Mouse (Mus musculus) midbrain, postnatal 0 days (tissue): ENCODE data around the gene Rnasek. TPM values are rescaled to one million over a fixed set of nuclear protein-coding genes. Genes with fewer than 3 reads are reported as not detected.

Experiments used
- ATAC-seq: fragments of 200-750 bp; cut with Nextera tagmentation; 2 replicates; pipeline ENCODE4 v1.8.0; 2017; ENCODE audit warnings: moderate number of reproducible peaks, mild to moderate bottlenecking, moderate TSS enrichment, moderate library complexity; ENCODE audit not compliant: low FRiP score
- DNase-seq: peaks from one replicate; pipeline ENCODE4 v3.0.0-alpha.2; 2015; ENCODE audit warnings: low spot score
- H3K27ac ChIP-seq: fragments of 300-500 bp; sonication (generic); 2 replicates; pipeline ENCODE4 v1.5.1; 2014; ENCODE audit warnings: low read depth, mild to moderate bottlenecking, low read length, mixed read lengths
- H3K27me3 ChIP-seq: fragments of 300-500 bp; sonication (generic); 2 replicates; pipeline ENCODE4 v1.6.1; 2014; ENCODE audit warnings: low read length, control low read depth, mixed read lengths; ENCODE audit not compliant: insufficient read depth
- H3K36me3 ChIP-seq: fragments of 300-500 bp; sonication (generic); 2 replicates; pipeline ENCODE4 v1.6.1; 2014; ENCODE audit warnings: low read length, control low read depth, mixed read lengths; ENCODE audit not compliant: insufficient read depth
- H3K4me1 ChIP-seq: fragments of 300-500 bp; sonication (generic); 2 replicates; pipeline ENCODE4 v1.6.1; 2014; ENCODE audit warnings: mild to moderate bottlenecking, control low read depth, antibody characterized with exemption, low read length, mixed read lengths; ENCODE audit not compliant: insufficient read depth
- H3K4me2 ChIP-seq: fragments of 300-500 bp; sonication (generic); 2 replicates; pipeline ENCODE4 v1.6.1; 2014; ENCODE audit warnings: low read depth, mild to moderate bottlenecking, low read length, mixed read lengths; ENCODE audit not compliant: poor library complexity, severe bottlenecking
- H3K4me3 ChIP-seq: fragments of 300-500 bp; sonication (generic); 2 replicates; pipeline ENCODE4 v1.5.1; 2014; ENCODE audit warnings: low read depth, mild to moderate bottlenecking, low read length, moderate library complexity
- H3K9ac ChIP-seq: fragments of 300-500 bp; sonication (generic); replicated peaks from 2 replicates; pipeline ENCODE4 v1.6.1; 2014; ENCODE audit warnings: mild to moderate bottlenecking, low read length, moderate library complexity, mixed read lengths; ENCODE audit not compliant: poor library complexity, severe bottlenecking
- H3K9me3 ChIP-seq: fragments of 300-500 bp; sonication (generic); 2 replicates; pipeline ENCODE4 v1.6.1; 2016; ENCODE audit warnings: low read length, control low read depth
- CTCF ChIP-seq: IDR thresholded peaks from 2 replicates; pipeline ENCODE4 v1.5.1; 2016; ENCODE audit warnings: antibody characterized with exemption, mild to moderate bottlenecking
- WGBS: fragments of 180-500 bp; shearing (Covaris S2); extraction: QIAGEN DNeasy Blood & Tissue Kit; methylation state at CpG from one replicate; pipeline ENCODE4 v1.1.7; 2014; 5-methylcytosine and 5-hydroxymethylcytosine counted together
- microRNA counts: library from miRNA; unstranded; fragments of <30 nt; microRNA quantifications from one replicate; lab custom pipeline; 2015
- microRNA-seq: library from miRNA; unstranded; fragments of <30 nt; microRNA quantifications from one replicate; pipeline ENCODE4, GENCODE M21; 2016; ENCODE audit warnings: borderline number of aligned reads
- polyA plus RNA-seq: library from polyadenylated mRNA; unstranded; fragments of >200 nt; fragmentation: Nextera tagmentation; extraction: Ambion mirVana; gene quantifications from 2 replicates; pipeline ENCODE4 v1.2.1, GENCODE M21; 2015
- total RNA-seq: library from RNA; depleted of rRNA; stranded (reverse); fragments of >200 nt; gene quantifications from 2 replicates; pipeline ENCODE4 v1.2.3, GENCODE M21; 2014; rRNA removed

Gene Rnasek
- total and polyA plus RNA-seq, 2 experiments from 2014 or later, result 81.2 to 588 TPM

DNA sequence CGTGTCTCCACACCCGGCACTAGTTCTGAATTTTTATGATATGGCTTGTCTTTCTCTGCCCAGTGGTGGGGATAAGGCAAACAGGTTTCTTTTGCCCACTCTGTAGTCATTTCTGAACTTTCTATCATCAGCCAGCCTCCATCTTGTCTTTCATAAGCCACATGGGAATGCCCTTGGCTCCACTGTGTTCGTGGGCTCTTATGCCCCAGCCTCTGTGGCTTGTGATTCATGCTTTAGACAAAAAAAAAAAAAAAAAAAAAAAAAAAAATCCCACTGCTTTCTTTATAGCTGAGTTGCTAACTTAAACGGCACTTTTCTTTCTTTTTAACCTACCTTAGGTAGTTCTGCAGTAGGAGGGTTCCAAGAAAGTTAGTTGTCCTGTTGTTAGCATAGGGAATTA, 47.5 kb downstream of the Rnasek start:
- Histone ChIP-seq H3K27me3 (no peaks in the 10 kb centered on the region), H3K36me3 (no peaks in the 10 kb centered on the region), H3K4me2 (no peak overlapping the region), H3K27ac (no peak overlapping the region), H3K9ac (no peak overlapping the region), H3K4me1 (no peaks in the 10 kb centered on the region), H3K9me3 (no peaks in the 10 kb centered on the region), H3K4me3 (no peak overlapping the region)
- no peak for DNase-seq
- no peak for ATAC-seq
- 83% methylated on average over 4 of the region's 4 CpGs for WGBS
- TF ChIP-seq CTCF, result no peak

DNA sequence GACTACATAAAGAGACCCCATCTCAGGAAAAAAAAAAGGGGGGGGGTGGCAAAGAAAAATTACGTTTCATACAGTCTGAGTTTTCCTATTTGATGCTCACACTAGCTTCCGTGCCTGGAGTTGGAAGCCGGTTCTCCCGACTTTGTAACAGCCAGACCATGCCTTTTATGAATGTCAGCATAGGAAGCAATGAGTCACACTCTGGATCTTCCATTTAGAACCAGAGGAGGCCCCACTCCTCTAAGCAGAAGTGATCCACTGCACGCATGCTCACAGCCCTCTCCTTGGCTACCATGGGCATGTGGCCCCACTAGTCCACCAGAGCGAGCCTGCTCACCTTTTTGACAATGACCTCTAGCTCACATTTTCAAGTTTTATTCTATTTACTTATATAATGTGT, 48.5 kb downstream of the Rnasek start:
- Histone ChIP-seq H3K27ac (no peak overlapping the region), H3K36me3 (no peaks in the 10 kb centered on the region), H3K4me3 (no peak overlapping the region), H3K4me2 (no peak overlapping the region), H3K4me1 (no peaks in the 10 kb centered on the region), H3K9me3 (no peaks in the 10 kb centered on the region), H3K27me3 (no peaks in the 10 kb centered on the region), H3K9ac (no peak overlapping the region)
- 83% methylated on average over 6 of the region's 6 CpGs for WGBS
- DNase-seq (no peak), ATAC-seq (no peak)
- TF ChIP-seq CTCF, result no peak

DNA sequence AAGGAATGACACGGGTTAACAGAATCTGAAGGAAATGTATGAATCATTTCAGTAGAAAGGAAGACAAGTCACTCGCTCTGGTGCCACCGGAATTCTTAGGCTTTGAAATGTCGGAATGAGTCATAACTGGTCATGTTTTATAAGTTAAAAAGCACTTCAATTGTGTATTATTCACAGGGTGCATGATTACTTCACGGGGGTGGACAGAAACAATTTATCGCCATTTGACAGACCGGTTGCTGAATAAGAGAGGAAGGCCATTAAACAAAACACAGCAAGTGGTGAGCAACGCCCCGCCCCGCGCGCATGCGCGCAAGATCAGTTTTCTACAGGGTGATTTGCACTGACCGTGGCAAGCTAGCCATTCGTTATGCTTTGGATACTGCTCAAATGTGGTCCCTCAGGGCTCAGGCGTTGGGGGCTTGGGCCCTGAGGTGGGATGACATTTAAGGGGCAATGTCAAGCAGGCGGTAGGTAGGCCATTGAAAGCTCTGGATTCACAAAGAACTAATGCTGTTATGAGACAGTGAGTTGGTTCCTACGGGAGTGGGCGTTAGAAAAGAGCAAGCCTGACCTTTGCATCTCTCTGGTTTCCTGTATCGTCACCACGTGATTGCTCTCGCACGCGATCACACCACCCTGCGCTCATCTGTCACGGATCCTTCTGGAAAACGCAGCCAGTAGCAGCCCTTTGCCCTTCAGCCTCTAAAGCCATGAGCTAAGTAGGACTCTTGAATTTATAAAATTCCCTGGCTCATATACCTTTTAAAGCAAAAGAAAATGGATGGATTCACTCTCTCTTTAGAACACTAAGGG, 50.1 kb downstream of the Rnasek start:
- Histone ChIP-seq H3K9ac (no peak overlapping the region), H3K27ac (no peak overlapping the region), H3K4me2 (no peak overlapping the region), H3K4me1 (no peaks in the 10 kb centered on the region), H3K36me3 (no peaks in the 10 kb centered on the region), H3K9me3 (no peaks in the 10 kb centered on the region), H3K4me3 (no peak overlapping the region), H3K27me3 (no peaks in the 10 kb centered on the region)
- WGBS, result 88% methylated on average over 28 of the region's 28 CpGs
- ATAC-seq (no peak), DNase-seq (no peak)
- TF ChIP-seq CTCF, result no peak

MicroRNAs encoded within 50 kb of the gene (microRNA counts, 519-probe panel; counts per million panel counts)
- microRNA mmu-miR-195 (lab: Ali Mortazavi, UCI), result 528 counts per million, percentile 58 among the panel's probes with 10 or more counts
- microRNA mmu-miR-497 (lab: Ali Mortazavi, UCI), result 528 counts per million, percentile 58 among the panel's probes with 10 or more counts

Small RNA genes lying within 50 kb of the gene (microRNA-seq; reads per million reads assigned to microRNA genes)
- 917 reads per million, percentile 74 among the genes with 10 or more reads in this experiment for gene Mir195a
- not detected for gene Mir497
- not detected for gene Mir497b

Other genes starting within 250 kb of the Rnasek start
- gene Gabarap, start 248.7 kb downstream of the Rnasek start, total RNA-seq, result 197 and 226 TPM in 2 replicates
- gene Gabarap, start 248.7 kb downstream of the Rnasek start, polyA plus RNA-seq, result 501 and 511 TPM in 2 replicates
- 42.4 and 45.2 TPM in 2 replicates for gene Phf23, start 244.1 kb downstream of the Rnasek start, total RNA-seq
- gene Phf23, start 244.1 kb downstream of the Rnasek start, polyA plus RNA-seq, result 37.6 and 40.0 TPM in 2 replicates
- gene Dvl2, start 239.2 kb downstream of the Rnasek start, total RNA-seq, result 31.5 and 33.3 TPM in 2 replicates
- gene Dvl2, start 239.2 kb downstream of the Rnasek start, polyA plus RNA-seq, result 19.0 and 20.0 TPM in 2 replicates
- gene Acadvl, start 224.4 kb downstream of the Rnasek start, total RNA-seq, result 35.9 and 42.7 TPM in 2 replicates
- 62.1 and 64.2 TPM in 2 replicates for gene Acadvl, start 224.4 kb downstream of the Rnasek start, polyA plus RNA-seq
- gene Dlg4, start 222.9 kb downstream of the Rnasek start, total RNA-seq, result 256 and 269 TPM in 2 replicates
- 16.1 and 18.1 TPM in 2 replicates for gene Dlg4, start 222.9 kb downstream of the Rnasek start, polyA plus RNA-seq
- 1.2 and 7.2 TPM in 2 replicates for gene Asgr1, start 185.8 kb downstream of the Rnasek start, total RNA-seq
- gene Asgr1, start 185.8 kb downstream of the Rnasek start, polyA plus RNA-seq, result 4.1 and 4.5 TPM in 2 replicates
- gene Asgr2, start 147.2 kb downstream of the Rnasek start, total RNA-seq, result not detected in 2 replicates
- not detected in 2 replicates for gene Asgr2, start 147.2 kb downstream of the Rnasek start, polyA plus RNA-seq
- gene Mgl2, start 109.5 kb downstream of the Rnasek start, total RNA-seq, result 0.11 and 0.85 TPM in 2 replicates
- gene Mgl2, start 109.5 kb downstream of the Rnasek start, polyA plus RNA-seq, result 0.26 and 0.60 TPM in 2 replicates
- 0.42 and 0.44 TPM in 2 replicates for gene Clec10a, start 83.6 kb downstream of the Rnasek start, total RNA-seq
- gene Clec10a, start 83.6 kb downstream of the Rnasek start, polyA plus RNA-seq, result 0.57 and 1.3 TPM in 2 replicates
- gene Slc16a11, start 27.1 kb downstream of the Rnasek start, total RNA-seq, result 22.2 and 28.2 TPM in 2 replicates
- 15.2 and 18.0 TPM in 2 replicates for gene Slc16a11, start 27.1 kb downstream of the Rnasek start, polyA plus RNA-seq
- gene Slc16a13, start 18.8 kb downstream of the Rnasek start, total RNA-seq, result 9.9 and 26.1 TPM in 2 replicates
- 9.9 and 10.1 TPM in 2 replicates for gene Slc16a13, start 18.8 kb downstream of the Rnasek start, polyA plus RNA-seq
- gene Bcl6b, start 10.0 kb downstream of the Rnasek start, total RNA-seq, result 3.8 and 6.8 TPM in 2 replicates
- 2.4 and 2.7 TPM in 2 replicates for gene Bcl6b, start 10.0 kb downstream of the Rnasek start, polyA plus RNA-seq
- gene 0610010K14Rik, start 1.9 kb downstream of the Rnasek start, total RNA-seq, result 43.0 and 76.9 TPM in 2 replicates
- gene 0610010K14Rik, start 1.9 kb downstream of the Rnasek start, polyA plus RNA-seq, result 138 and 154 TPM in 2 replicates
- 3.4 and 5.5 TPM in 2 replicates for gene Gm21988, start within 50 bp of the Rnasek start, total RNA-seq
- 18.6 and 20.1 TPM in 2 replicates for gene Gm21988, start within 50 bp of the Rnasek start, polyA plus RNA-seq
- 0.16 and 0.57 TPM in 2 replicates for gene Alox12, start 15.5 kb upstream of the Rnasek start, total RNA-seq
- 0.29 and 0.35 TPM in 2 replicates for gene Alox12, start 15.5 kb upstream of the Rnasek start, polyA plus RNA-seq
- 0.05 TPM in 1 of 2 replicates, not detected in the other for gene Alox12e, start 82.8 kb upstream of the Rnasek start, total RNA-seq
- 0.16 and 0.31 TPM in 2 replicates for gene Alox12e, start 82.8 kb upstream of the Rnasek start, polyA plus RNA-seq
- not detected in 2 replicates for gene Alox15, start 112.2 kb upstream of the Rnasek start, total RNA-seq
- 0.16 and 0.28 TPM in 2 replicates for gene Alox15, start 112.2 kb upstream of the Rnasek start, polyA plus RNA-seq
- gene Pelp1, start 170.2 kb upstream of the Rnasek start, total RNA-seq, result 35.6 and 55.1 TPM in 2 replicates
- 28.0 and 28.3 TPM in 2 replicates for gene Pelp1, start 170.2 kb upstream of the Rnasek start, polyA plus RNA-seq
- 99.9 and 119 TPM in 2 replicates for gene Arrb2, start 192.8 kb upstream of the Rnasek start, total RNA-seq
- gene Arrb2, start 192.8 kb upstream of the Rnasek start, polyA plus RNA-seq, result 55.0 and 55.6 TPM in 2 replicates
- 23.7 and 30.1 TPM in 2 replicates for gene Med11, start 212.1 kb upstream of the Rnasek start, total RNA-seq
- 28.2 and 36.8 TPM in 2 replicates for gene Med11, start 212.1 kb upstream of the Rnasek start, polyA plus RNA-seq
- gene Zmynd15, start 219.6 kb upstream of the Rnasek start, total RNA-seq, result 0.44 and 0.71 TPM in 2 replicates
- gene Zmynd15, start 219.6 kb upstream of the Rnasek start, polyA plus RNA-seq, result 0.47 and 0.70 TPM in 2 replicates
- 1.2 and 1.9 TPM in 2 replicates for gene Cxcl16, start 220.1 kb upstream of the Rnasek start, total RNA-seq
- 3.1 and 3.2 TPM in 2 replicates for gene Cxcl16, start 220.1 kb upstream of the Rnasek start, polyA plus RNA-seq